Comparison of ENCODE assay signal across 7 mouse cellular contexts in the genomic region with DNA sequence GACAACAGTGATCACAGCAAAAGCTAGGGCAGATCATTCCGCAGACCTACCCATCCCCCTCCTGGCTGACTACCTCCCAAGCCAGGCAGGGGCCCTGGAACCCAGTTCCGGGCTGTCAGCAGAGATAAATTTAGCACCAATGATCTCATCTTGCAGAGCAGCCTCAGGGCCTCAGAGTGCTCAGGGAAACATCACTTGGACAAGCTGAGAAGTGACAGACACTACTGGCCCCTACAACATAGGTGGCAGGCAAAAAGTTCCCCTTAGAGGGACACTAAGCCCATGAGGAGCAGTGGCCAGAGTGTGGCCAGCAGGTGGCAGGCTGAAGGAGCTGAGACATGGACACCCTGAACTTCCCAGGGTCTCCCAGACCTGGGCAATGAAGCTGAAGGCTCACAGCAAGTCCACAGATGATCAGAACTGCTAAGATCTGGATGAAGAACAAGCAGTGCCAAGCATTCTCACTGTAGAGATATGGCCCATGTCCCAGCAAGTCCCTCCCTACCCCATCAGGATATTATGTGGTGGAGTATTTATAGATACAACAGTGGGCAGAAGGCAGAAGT.
A peak's percentile ranks its signal among the peaks of the same experiment; 100 is the strongest.
DNase-seq lines count a peak whose midpoint lies in the region; ATAC-seq and TF ChIP-seq lines count a peak whose summit lies in the region.

No protein-coding gene starts in this region.

- TF ChIP-seq CTCF in brain, embryonic 14.5 days (IDR thresholded peaks at IDR 0.05; ENCODE audit: borderline replicate concordance, extremely low read depth, insufficient read depth, insufficient read length) = peak; percentile 53; the same call in 1 of the 2 replicates

- H3K79me2 ChIP-seq in macrophage (ENCODE audit: inconsistent target) = no peaks in the 10 kb centered on the region

- peak; percentile 69 to 73 for ATAC-seq in hematopoietic stem cell, adult 5-6 weeks (replicated peaks in 1 of 2; ENCODE audit: insufficient read depth in 1 of 2, low FRiP score in 2 of 2, low TSS enrichment in 1 of 2, low read depth in 1 of 2, poor library complexity in 2 of 2, severe bottlenecking in 2 of 2)

- intact Hi-C loops in left cerebral cortex, postnatal 10 days (cut with DNase I) = loop anchor here (5.0 kb wide), 1 partner anchor 108 kb away; the partner anchor contains the start of gene Plxna4

- H3K4me3 ChIP-seq in macrophage (ENCODE audit: inconsistent target) = no peak overlapping the region

- 60% methylated on average over 2 of the region's 2 CpGs for WGBS in macrophage (ENCODE audit: missing documents)

- DNase-seq in NIH3T3 (ENCODE audit: low read depth) = peak; percentile 70
- peak; percentile 38 for DNase-seq in brain, embryonic 14.5 days (ENCODE audit: low read depth)
- peak; percentile 51 to 62 for DNase-seq in frontal cortex, postnatal 10 days (ENCODE audit: low spot score in 2 of 2)
- DNase-seq in left cerebral cortex, postnatal 10 days (ENCODE audit: extremely low spot score in 1 of 2, low spot score in 2 of 2) = peak; percentile 34 to 83
- peak; percentile 44 to 60 for DNase-seq in right cerebral cortex, postnatal 36 days (ENCODE audit: low spot score in 2 of 2)

- no peaks in the 10 kb centered on the region for H3K36me3 ChIP-seq in macrophage (ENCODE audit: inconsistent target)

- peak overlapping the region; percentile 64 for H3K27ac ChIP-seq in macrophage

- TF ChIP-seq POLR2A in brain, embryonic 14.5 days (IDR thresholded peaks at IDR 0.05; ENCODE audit: borderline replicate concordance, extremely low read depth, insufficient read depth, insufficient read length, poor library complexity, severe bottlenecking) = no peak
